Mouse (Mus musculus): ENCODE measurements around the gene Pex7.
"Not testable (repeated sequence)": the region's sequence is repeated elsewhere in the genome, so short reads cannot be mapped to it uniquely, and the experiment has no call there.

Pex7 gene

DNA sequence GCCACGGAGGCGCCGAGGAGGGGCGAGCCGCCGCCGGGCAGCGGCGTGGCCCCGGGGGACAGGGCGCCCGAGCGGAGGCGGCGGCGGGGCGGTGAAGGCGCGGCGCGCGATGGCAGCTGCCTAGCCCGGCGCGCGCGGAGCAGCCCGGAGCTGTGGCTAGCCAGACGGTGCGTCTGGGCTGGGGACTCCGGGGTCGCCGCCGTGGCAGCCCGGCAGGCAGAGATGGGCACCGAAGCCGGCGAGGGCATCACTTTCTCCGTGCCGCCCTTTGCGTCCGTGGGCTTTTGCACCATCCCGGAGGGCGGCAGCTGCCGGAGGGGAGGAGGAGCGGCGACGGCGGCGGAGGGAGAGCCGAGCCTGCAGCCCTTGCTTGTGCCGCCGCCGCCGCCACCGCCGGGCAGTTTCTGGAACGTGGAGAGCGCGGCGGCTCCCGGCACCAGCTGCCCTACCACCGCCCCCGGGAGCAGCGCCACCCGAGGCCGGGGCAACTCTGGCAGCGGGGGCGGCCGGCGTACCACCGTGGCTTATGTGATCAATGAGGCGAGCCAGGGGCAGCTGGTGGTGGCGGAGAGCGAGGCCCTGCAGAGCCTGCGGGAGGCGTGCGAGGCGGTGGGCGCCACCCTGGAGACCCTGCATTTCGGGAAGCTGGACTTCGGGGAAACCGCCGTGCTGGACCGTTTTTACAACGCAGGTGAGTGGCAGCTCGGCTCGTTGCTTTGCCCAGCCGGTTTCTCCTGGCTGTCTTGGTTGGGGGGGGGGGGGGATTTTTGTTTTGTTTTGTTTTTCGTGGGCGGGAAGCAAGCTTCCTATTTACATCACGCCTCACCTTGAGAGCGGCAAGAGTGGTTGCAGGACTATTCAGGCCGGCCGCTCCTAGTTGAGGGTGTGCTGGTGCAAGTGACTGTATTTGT lies 27.1 kb upstream of the Pex7 start, which contains the start of gene Map3k5:
Gene Map3k5 (plus strand): TSS at position 89 of the 911 bp plus-strand sequence.
- no peak for DNase-seq (ENCODE audit: low read depth, low spot score)

DNA sequence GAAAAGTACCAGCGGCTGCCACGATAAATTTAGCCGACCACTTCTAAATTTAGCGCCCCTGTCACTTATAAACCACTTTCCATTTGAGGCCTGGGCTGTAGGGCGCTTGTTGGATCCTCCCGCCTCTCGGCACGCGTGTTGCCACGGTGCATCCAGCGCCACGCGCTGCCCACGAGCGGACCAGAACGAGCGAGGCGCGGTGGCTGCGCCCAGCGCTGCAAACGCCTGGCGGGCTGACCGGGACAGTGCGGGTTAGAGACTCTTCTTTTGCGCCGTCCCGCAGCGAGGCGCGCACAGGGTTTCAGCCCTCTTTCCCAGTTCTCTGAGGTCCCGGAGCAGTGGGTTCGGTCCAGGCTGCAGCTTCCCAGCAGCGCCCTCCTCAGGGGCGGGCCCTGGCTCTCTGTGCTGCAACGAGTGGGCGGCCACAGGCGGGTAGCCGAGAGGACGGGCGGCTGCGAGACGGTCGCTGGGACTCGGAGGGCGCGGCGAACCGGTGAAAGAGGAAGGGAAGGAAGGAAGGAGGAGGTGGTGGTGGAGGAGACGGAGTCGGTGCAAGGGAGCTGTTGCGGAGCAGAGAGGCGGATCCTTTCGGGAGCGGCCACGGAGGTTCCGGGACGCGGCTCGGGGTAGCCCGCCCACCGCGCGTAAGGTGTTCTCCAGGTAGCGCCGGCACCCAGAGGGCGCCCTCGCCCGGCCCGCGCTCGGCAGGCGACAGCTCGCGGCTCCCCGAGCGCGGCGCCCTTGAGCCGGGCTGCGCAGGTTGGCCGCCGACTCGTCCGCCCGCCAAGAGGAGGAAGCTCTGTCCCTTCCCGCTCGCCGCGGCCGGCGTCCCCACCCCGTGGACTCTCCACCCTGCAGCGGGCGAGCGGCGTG lies 26.3 kb upstream of the Pex7 start:
- DNase-seq (ENCODE audit: low read depth, low spot score), result no peak

DNA sequence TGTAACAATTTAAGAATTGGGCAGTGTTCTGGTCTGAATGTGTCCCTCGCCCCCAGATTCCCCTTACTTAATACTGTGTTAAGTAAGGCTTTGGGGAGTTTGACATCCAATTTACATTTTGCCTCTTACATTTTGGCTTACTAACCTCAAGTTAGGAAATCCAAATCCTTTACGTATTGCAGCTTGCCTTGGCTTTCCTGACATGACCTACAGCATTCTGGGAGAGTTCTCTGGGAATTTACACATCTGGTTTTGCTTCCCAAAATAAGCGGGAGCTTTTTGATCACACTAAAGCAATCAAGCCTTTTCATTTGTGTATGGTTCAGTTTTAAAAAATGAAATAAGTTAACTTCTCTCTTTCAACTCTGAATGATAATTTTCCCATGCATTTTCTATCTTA lies 25.5 kb upstream of the Pex7 start:
- no peak for DNase-seq (ENCODE audit: low read depth, low spot score)

DNA sequence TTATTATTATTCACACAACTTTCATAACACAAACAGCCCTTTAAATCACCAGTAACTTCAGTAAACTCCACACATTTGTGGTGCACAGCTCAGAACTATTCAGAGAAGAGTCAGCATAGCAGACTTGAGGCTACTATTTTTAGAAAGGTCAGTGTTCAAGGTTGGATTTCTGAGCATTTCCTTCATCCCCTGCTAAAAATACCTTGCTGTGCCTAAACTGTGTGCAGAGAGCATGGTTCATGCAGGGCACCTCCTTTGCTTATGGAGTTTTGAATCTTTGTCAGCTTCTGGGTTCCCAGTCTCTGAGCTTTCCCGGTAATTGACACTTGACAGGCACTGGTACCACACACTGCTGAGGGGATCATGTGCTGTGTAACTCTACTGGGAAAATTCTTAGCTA lies 20.7 kb upstream of the Pex7 start:
- DNase-seq (ENCODE audit: low read depth, low spot score), result no peak

DNA sequence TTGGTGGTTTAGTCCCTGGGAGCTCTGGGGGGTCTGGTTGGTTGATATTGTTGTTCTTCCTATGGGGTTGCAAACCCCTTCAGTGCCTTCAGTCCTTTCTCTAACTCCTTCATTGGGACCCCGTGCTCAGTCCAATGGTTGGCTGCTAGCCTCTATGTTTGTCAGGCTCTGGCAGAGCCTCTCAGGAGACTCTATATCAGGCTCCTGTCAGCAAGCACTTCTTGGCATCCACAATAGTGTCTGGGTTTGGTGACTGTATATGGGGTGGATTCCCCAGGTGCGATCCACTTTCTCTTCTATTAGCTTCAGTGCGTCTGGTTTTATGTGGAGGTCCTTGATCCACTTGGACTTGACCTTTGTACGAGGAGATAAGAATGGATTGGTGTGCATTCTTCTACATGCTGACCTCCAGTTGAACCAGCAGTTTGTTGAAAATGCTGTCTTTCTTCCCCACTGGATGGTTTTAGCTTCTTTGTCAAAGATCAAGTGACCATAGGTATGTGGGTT lies 19.0 kb upstream of the Pex7 start:
- not testable (repeated sequence) for DNase-seq (ENCODE audit: low read depth, low spot score)

DNA sequence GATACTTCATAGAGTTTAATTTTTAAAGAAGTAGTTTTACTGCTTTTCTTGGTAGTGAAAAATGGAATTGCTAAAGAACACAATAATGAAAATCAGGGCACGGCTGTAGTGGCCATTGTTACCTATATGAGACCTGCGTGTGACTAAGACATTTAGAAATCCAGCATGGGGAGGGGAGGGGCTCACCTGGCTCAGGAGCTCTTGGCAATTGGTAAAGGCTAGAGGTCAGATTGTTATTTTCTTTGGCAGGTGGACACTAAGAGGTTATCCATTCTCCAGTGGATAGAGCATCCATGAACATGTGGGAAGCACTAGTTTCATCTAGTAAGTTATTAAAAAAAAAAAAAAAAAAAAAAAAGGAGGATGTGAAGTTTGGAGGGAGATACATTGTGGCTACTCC lies 16.8 kb upstream of the Pex7 start:
- DNase-seq (ENCODE audit: low read depth, low spot score), result no peak

DNA sequence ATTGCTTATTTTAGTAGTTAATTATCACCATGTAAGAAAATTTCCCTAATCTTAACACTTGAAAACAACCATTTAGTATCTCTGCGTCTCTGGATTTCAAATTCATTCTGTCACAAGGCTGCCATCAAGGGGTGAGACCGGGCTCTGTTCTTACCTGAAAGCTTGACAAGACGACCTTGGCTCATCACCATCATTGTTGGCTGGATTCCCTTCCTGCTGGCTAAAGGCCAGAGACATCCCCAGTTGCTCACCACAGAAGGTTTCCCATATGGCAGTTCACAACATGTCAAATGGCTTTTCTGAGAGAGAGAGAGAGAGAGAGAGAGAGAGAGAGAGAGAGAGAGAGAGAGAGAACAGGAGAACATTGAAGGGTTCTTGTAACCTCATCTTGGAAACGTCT lies 14.9 kb upstream of the Pex7 start:
- no peak for DNase-seq (ENCODE audit: low read depth, low spot score)

DNA sequence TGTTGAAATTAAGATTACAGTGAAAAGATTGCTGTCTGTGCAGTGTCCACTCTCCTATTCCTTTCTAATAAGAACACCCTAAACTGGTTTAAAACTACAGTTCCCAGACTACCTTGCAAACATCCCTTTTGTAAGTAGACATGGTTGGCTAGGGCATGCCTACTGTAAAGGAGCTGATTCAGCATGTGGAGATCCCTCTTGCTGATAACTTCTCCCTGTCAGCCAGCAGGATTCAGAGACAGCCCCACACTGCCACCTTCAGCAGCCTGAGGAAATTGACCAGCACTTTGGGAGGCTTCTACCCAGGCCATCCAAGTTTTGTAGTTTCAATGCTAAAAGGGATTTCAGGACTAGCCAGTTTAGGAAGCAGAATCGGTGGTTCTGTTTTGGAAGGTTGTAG lies 7.8 kb upstream of the Pex7 start:
- DNase-seq (ENCODE audit: low read depth, low spot score), result no peak

DNA sequence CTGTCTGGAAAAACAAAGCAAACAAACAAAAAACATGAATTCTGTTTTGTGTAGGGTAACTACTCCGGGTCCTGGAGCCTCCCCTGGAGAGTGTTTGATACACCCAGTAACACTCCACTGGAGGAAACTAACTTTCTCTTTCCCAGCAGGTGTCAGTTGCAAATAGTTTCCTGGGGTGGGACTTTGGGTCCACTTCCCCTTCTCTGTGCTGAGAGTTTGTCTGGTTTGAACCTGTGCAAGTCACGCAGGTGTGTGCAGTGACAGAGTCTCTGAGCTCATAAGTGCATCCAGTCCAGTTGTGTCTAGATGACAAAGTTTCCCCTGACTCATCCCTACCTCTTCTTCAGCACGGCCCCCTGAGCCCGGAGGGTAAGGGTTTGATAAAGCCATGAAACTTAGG lies 6.3 kb upstream of the Pex7 start:
- DNase-seq (ENCODE audit: low read depth, low spot score), result no peak

DNA sequence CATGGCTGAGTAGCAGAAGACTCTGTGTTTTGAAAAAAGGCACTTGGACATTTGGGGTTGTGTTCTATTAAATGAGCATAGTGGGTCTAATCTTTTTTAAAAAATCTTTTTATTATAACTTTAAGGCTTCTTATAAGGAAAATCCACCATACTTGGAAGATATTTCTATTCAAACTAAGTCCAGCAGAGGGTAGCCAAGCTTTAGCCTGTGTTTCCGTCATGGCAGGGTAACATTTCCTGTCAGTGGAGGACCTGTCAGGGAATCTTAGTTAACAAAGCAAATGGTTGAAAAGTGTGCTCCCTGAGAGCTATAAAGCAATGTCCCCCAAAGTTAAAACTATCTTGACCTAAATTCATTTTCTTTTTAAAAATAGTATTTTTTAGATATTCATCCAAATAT lies 4.1 kb upstream of the Pex7 start:
- no peak for DNase-seq (ENCODE audit: low read depth, low spot score)

DNA sequence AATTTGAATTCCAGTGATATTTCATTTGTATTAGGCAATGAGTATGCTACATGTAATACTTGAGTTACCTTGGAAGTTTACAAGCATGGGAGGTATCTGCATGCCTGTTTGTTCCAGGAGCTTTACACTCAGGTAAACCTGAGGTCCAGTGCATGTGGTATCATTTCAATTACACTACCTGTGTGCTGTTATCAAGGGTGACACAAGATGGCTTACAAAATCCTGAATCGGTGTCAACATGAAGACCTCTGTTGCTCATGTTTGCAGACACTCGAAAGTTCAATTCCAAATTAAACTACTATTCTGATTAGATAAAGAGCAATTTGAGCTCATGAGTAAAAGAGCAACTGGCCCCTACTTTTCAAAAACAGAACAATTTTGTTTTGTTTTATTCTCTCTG lies 3.0 kb upstream of the Pex7 start:
- DNase-seq (ENCODE audit: low read depth, low spot score), result no peak

DNA sequence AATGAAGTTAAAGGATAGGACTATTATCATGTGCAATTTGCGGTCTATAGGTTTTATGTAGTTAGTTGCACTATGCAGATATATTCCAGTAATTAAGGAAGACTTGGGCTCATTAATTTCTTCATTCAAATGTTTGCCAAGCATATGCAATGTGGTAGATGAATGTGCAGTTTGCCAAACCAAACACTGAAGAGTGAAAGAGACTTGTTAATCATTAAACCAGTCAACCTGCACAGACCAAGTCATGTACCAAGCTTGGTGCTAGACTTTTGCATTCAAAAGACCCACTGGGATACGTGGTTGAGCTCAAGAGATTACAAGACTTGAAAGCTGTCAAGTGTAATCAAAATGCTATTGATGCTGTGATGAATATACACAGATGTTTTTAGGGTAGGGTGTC lies 587 bp upstream of the Pex7 start:
- no peak for DNase-seq (ENCODE audit: low read depth, low spot score)

DNA sequence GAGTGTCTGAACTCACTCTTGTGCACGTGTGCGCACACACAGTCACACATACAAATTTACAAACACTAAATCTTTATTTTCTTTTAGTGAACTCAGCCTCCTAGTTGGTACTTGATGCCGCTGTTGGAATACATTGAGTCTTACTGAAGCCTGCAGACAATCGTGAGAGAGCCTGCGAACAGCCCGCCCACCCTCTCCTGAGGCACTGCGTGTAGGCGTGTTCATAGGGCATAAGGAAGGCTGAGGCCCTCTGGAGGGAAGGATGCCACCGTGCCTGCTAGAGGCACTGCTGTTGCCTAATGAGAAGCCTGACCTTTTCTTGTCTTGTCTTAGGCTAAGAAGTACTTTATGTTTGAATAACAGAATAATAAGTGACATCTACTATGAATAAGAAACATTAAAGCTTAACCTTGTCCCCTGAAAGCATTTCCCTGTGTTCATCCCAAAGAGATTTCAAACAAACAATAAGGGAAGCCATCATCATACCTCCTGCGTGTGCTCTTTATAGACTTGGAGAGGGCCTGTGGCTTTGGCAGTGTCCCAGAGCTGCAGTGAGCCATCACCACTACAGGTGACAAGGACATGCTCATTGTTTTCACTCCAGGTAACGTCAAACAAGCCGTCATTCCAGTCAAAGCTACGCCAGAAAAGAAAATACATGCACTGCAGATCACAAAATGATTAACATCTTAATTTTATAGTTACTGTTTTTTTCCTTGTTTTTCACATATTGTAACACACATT lies 3.2 kb downstream of the Pex7 start:
- DNase-seq (ENCODE audit: low read depth, low spot score), result no peak

DNA sequence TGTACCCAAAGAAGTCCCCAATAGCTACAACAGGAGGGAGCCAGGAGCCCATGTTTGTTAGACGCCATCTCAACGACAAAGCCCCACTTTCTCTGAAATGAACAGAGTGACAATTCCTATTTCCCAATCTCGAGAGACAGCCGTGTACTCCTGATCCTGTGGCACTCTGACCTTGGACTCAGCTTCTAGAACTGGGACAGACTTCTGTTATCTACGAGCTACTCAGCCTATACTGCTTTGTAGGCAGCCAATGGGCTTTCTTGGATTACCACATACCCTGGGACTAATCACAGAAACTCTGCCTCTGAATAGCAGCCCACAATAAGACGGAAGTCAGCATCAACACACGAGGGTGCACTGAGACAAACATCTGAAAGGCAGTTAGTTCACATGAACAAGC lies 5.5 kb downstream of the Pex7 start:
- no peak for DNase-seq (ENCODE audit: low read depth, low spot score)

DNA sequence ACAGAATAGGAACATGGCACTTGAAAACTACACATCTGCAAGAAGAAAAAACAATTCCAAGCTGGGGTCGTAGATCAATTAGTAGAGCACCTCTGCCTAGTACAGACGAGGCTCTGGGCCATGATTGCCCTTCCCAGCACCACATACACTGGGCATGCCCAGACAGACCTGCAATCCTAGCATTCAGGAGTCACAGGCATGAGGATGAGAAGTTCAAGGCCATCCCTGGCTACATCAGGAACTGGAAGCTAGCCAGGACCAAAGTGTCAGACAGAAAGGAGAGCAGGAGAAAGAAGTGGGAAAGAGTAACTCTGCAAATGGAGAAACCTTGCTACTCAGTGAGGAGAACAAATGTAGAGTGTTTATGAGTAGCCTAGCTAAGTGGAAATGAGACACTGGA lies 7.3 kb downstream of the Pex7 start:
- DNase-seq (ENCODE audit: low read depth, low spot score), result no peak

DNA sequence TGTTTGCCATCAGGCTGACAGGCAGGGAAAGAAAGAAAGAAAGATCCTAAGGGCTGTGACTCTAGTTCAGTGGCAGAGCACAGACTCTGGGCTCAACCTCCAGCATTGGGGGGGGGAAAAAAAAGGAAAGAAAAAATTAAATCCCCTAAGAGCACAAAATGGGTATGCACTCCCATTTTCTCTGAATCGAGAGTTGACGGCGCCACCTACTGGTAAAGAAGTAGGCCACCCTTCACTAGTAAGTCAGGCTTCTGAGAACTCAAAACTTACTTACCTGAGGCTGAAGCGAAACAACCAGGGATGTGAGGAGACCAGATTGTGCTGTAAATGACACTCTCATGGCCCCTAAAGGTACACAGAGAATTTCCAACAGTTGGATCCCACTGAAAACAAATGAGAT lies 13.5 kb downstream of the Pex7 start:
- DNase-seq (ENCODE audit: low read depth, low spot score), result no peak

DNA sequence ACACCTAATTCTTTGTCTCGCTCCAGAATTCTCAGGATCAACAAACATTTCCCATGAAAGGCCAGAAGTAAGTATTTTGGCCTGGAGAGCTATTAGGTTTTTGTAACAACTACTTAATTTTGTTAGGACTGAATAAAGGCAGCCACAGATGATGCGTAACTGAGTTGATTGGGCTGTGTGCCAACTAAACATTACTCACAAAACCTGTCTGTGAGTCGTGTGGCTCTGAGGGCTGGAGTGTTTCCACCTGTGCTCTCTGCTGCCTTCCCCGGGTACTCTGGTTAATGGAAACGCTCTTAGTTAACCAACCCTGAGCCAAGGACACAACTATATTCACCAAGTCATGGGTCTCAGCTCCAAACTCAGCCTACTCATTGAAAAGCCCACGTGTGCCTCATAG lies 14.3 kb downstream of the Pex7 start:
- DNase-seq (ENCODE audit: low read depth, low spot score), result no peak

DNA sequence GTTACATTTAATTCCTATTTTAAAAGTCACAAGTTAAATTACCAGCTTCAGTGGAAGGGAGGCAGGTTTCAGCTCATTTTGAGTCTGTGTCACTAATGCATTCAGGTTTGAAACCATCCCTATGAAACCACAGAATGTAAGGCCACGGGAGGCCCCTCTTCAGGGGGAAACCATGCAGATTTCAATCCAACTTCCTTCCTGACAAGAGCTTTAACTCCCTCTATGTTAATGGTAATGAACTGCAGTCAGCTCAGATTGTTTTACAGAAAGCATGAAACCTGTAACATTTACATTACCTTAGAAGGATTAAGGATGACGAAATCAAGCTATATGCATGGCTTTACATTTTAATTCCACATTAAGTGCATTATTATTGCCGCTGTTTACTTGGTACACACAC lies 15.8 kb downstream of the Pex7 start:
- DNase-seq (ENCODE audit: low read depth, low spot score), result no peak

DNA sequence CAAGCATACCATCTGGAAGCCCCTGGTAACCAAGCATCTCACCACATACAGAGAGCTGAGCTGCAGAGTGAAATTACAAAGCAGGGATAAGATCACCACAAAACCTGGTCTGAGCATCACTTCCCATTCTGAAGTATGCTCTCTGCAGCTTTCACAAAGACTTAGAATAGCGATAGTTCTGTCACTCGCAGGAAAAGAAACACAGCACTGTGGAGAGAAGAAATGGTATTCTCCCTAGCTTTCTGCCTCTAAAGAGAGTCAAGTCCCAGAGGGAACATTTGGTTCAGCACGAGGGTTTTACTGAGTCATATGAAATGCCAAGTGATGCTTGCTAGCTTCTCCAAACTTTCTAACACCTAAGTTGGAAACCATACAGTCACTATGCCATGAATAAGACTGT lies 17.6 kb downstream of the Pex7 start:
- DNase-seq (ENCODE audit: low read depth, low spot score), result no peak

DNA sequence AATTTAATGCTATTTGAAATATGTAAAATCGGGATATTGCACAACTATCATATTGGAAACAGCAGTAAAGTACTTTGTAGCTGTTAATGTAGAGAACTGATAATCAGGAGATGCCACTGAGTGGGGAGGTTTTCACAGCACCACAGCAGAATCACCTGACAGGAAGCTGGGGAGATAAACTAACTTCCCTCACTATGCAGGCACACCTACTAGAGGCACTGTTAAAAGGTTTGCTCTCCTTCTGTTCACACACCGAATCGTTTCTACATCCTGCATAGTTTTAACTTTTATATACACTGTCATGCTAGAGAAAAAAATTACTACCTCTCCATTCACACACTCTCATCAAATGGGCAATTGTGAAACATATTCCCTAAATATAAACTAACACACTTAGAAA lies 21.2 kb downstream of the Pex7 start:
- DNase-seq (ENCODE audit: low read depth, low spot score), result no peak

DNA sequence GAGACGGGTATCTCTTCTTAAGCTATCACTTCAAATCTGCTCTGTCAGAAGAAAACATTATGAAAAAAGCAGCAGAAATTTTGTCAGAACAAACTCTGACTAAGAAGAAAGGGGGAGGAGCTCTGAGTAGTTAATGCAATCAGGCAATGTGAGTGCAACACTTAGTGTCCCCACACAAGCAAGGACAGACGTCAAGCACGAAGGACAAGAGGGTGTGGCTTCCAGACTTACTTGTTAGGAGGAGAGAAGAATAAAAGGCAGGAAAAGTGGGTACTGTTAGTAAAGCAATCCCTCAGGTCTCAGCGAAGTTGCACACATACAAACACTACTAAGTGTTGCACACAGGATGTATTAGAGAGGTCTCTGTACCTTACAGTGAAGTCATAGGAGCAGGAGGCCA lies 23.1 kb downstream of the Pex7 start:
- no peak for DNase-seq (ENCODE audit: low read depth, low spot score)

DNA sequence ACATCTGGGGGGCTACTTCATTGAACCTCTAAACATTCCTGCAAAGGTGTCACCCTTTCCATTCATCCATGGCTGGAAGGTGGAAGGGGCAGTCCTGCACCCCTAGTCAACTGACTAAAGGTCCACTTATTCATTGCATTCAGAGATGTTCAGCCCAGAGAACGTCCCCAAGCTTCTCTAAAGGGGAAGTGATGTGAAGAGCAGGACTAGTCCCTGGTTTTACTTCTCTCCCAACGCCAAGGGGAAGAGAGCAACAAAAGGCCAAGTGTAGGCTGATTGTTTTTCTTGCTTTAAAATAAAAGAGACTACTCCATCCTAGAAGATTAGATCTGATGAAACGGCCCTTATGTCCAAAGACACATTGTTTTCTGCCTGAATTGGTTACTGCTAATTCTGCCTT lies 27.1 kb downstream of the Pex7 start:
- no peak for DNase-seq (ENCODE audit: low read depth, low spot score)

All from c-Kit-negative CD71-positive TER-119-positive erythroid progenitor cells, embryonic 14.5 days (primary cell).